Mouse (Mus musculus): Measurements from ENCODE around the gene Il10ra.

- TF ChIP-seq CTCF (IDR thresholded peaks at IDR 0.05; ENCODE audit: low read depth) (no peak), EP300 (optimal IDR thresholded peaks at IDR 0.05) (no peak)
These were observed 7.1 kb downstream of the Il10ra start for GRCm38 (mm10) chr9:45261872-45262271.
